Mouse (Mus musculus) cerebellum, adult 9-11 months (tissue): ENCODE data around the gene Lgals4.

ENCODE experiments used
- DNase-seq: peaks from one replicate; pipeline ENCODE4 v3.0.0; 2022

Lgals4 gene

DNA sequence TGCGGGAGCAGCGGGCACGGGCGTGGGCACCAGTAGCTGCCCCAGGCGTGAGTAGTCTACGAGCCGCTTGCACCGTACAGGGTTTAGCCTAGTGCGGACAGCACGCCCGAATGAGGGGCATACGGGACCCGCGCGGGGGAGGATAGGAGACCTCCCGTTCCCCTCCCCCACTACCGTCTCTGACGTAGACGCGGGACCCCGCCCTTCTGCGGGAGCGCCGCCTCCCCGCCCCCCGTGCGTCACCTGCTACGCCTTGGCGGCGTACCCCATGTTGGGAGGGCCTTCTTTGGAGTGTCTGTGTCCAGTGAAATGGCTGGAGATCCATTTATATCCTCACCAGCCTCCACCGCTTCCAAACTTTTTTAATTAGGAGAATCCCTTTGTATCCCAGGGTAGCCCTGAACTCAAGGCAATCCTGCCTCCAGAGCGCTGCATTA, 24.7 kb upstream of the Lgals4 start:
- peak; percentile 96 for DNase-seq

DNA sequence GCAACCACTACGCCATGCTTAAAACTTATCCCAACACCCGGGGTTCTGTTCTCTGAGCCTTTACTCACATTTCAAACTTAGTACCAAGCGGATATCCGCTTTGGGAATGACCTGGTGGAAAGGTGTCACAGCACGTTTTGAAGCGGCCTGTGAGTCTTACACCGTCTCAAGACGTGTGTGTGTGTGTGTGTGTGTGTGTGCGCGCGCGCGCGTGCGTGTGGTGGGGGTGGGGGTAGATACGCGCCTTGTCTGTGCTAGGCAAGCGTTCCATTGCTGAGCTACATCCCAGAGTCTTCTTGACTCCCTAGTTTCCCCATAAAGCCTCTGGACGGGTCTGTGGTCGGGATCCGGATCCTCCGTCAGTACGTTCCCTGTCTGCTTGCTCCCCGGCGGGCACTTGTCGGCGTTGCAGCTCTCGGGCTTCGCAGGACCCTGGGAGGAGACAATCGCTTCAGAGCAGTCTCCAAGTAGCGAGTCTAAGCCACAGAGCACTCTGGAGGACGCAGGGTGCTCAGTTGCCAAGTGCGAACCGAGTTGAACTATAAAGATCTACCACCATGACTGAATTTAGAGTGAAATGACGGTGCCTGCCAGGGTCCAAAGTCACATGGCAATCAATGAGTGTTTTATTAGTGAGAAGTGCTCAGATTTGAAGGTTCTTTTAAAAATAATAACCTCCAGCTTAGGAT, 24.1 kb upstream of the Lgals4 start:
- DNase-seq = peak; percentile 82

DNA sequence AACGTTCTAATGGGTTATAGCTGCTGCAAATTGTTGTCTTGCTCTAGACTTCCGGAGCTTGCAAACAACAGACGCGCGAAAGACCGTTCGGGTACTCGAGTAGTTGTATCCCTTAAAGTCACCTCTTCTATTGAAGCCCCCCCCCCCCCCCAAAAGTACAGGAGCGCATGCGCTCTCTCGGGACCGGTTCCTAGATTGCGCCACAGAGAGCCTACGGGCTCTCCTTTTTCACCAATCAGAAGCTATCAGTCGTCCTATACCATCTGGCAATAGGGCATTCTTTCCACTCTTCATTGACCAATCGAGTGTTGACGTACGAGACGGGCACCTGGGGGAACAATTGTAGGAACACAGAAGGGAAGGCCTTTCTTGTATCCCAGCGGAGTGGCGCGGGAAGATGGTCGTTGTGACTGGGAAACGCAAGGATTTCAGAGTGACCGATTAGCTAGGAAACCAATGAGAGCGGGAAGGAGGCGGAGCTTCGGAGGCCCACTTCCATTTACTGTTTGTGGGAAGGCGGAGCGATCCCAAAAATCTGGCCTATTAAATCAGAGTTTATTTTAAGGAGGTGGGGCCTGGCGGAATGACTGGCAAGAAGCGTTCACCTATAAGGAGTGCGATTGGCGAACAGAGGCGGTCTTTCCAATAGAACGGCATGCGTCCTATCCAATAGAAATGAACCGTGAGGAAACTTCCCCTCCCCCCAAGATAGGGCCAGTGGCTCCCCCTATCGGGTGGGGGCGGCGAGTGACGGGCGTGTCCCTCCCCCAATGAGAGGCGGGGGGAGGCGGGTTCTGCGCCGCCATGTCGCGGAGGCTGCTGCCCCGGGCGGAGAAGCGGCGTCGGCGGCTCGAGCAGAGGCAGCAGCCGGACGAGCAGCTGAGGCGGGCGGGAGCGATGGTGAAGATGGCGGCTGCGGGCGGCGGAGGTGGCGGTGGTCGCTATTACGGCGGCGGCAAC, 23.3 kb upstream of the Lgals4 start:
- peak; percentile 100 for DNase-seq

DNA sequence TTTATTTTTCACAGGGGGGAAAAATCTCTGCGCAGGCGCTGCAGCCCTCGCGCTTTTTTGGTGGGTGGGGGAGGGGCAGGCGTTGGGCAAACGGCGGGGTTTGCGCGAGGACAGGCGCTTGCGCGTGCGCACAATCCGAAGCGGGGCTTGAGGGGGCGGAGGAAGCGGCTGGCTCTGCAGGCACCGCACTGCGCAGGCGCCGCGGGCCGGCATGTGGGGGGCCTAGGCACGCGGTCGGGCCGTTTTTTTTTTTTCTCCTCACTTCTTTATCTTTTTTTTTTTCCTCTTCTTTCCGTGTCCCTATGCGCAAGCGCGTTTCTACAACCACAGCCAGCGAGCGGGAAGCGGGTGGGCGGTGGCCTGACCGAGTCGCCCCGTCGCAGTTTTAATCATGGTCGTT, 22.4 kb upstream of the Lgals4 start:
- DNase-seq = peak; percentile 94

DNA sequence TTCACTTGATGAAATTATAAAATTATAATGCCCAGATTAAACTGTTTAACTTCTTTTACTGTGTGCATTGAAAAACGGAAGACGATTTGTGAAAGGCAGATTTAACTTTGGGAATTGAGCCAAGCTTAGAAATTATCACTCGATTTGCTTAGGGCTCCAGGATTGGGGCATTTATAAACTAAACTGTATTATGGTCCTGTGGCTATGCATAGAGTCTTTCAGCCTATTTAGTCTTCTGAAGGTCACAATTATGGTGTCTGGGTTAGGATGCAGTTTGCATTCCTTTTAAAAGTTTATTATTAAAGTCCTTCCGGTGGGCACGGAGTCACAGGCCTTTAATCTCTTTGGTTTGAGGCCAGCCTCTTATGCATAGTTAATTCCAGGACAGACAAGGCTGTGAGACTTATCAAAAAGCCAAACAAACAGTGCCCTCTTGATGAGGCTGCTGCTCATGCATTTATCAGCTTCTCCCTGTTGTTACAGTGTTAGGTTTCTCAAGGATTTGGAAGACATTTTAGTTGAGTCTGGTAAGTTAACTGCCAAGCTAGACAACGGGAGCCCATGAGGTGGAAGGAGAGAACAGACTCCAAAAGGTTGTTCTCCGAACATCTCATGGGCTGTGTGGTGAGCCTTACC, 21.9 kb upstream of the Lgals4 start:
- DNase-seq = peak; percentile 52

DNA sequence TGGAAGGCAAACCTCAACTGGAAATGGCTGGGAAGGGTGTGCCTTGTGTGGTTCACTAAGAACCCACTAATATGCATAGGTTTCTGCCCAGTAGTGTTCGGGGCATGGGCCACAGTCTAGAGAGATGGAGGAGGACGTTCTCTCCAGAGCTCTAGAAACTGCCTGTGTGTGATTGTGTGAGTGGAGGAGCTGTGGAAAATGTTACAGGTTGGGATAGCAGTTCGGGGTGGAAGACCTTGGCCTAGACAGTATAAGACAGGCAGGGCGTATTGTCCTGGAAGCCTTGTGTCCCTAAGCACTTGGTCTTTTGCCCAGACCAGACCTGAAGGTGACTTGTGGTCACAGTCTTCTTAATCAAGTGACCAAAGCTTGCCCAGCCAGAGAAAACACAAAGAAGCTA, 21.2 kb upstream of the Lgals4 start:
- peak; percentile 47 for DNase-seq

DNA sequence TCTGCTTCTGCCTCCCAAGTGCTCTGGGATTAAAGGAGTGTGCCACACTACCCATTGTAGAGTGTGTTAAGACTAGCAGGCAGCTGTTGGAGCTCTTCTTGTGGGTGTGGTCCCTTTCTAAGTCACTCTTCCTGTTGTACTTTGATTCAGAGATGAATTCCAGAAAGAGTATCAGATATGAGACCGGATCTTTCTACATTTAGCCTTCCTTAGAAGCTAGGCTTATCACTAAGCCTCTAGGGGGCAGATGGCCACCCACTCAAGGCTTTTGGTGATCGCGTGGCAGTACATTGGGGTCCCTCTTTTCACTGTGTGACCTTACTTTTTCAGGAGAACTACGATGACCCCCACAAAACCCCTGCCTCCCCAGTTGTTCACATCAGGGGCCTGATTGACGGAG, 20.7 kb upstream of the Lgals4 start:
- DNase-seq = peak; percentile 45

DNA sequence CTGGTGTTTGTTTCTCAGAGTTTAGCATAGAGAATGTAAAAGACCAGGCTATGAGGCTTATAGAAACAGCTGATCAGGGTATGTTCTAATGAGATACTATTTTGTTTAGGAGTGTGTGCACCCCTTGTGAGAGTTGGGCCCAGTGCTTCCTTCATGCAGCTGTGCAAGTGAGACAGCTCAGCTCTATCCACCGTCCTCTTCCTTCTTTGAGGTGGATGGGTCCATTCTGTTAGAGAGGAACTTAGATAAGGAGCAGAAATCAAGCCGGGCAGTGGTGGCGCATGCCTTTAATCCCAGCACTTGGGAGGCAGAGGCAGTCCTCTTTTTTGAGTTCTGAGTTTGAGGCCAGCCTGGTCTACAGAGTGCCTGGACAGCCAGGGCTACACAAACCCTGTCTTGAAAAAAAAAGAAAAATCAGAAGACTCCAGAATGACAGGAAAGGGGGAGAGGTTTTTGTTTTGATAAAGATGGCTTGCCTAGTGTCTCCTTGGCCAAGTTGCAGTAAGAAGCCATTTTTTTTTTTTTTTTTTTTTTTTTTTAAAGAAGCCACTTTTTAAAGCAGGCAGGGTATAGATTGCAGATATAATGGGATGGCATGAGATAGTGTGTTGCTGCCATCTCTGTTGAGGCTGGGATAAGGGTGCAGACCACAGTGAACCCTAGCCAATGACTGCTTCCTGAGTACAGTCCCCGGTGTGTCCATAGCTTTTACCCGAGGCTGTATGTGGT, 19.2 kb upstream of the Lgals4 start:
- no peak for DNase-seq

DNA sequence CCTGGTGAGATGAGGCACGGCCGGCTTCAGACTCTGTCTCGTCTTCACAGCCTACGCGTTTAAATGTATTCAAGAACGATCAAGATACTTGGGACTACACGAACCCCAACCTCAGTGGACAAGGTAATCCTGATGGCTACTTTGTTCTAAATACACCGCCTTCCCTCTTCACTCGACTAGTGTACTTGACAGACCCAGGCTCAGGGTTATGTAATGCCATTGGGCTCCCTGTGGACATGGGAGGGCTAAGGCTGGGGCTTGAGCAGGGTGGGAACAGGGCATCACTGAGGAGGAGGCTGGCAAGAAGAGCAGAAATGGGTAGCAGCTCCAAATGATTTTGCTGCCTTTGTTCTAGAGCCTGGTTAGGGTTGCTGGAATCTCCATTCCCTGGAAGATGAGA, 18.4 kb upstream of the Lgals4 start:
- DNase-seq = no peak

DNA sequence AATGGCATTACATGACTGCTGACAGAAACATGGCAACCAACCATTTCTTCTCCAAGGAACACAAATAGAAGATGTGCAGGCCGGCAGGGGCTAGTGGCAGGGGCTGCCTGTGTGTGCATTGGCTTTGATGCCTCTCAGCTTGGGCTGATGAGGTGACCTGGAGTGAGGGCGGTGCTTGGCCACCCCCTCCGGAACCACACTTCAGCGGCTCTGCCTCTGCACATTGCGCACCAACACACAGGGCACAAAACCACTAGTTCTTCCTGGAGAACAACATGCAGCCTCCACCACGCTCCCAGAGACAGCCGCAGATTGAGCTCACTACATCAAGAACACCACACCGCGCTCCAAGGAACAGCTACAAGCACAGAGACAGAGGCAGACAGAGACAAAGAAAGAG, 17.5 kb upstream of the Lgals4 start:
- DNase-seq = no peak

DNA sequence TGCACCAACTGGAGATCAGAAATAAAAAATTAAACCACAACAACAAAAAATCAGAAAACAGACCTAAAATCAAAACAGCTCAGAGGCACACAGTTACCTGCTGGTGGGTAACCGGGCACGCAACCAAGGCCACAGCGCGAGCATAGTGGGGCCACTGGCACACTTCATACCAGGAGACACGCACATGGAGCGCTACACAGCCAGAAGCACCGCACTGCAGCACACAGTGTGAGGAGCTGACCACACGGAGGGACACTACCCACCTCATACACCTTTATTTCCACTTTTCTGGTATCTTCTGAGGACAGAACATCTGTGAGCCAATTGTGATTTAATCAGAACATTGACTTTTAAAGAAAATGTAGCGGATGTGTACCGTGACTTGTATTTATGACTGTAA, 16.7 kb upstream of the Lgals4 start:
- no peak for DNase-seq

DNA sequence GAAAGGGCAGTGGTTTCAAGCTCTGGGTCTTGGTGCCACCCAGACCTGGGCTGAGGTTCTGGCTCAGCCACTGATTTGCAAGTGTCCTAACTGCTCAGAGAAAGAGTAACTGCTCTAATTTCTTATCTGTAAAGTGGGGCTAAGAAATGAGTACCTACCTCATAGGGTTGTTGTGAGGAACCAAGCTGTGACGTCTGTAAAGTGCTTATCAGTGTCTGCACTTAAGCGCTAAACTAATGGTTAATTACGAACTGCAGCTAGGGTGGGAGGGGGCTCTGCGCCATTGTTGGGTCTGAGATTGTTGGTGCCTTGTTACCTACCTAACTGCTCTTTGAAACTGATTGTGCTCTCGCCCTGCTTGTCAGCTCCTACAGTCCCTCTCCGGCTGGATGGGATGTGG, 16.1 kb upstream of the Lgals4 start:
- DNase-seq = no peak

DNA sequence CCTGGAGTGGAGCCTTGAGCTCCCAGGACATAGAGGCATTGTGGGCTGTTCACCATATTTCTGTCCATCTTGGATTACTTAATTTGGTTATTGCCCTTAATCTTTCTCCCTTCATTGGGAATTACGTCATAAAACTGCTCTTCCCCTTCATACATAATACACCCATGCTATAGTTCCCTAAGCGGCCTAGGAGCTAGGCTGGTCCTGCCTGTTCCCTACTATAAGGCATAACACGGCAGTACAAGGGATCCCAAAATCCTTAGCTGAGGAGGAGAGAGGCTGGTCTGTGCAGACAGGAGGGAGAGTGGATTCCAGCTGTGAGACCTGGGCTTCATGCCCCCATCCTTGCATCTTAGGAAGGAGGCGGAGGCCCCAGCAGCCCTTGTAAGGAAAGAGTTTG, 15.7 kb upstream of the Lgals4 start:
- no peak for DNase-seq

DNA sequence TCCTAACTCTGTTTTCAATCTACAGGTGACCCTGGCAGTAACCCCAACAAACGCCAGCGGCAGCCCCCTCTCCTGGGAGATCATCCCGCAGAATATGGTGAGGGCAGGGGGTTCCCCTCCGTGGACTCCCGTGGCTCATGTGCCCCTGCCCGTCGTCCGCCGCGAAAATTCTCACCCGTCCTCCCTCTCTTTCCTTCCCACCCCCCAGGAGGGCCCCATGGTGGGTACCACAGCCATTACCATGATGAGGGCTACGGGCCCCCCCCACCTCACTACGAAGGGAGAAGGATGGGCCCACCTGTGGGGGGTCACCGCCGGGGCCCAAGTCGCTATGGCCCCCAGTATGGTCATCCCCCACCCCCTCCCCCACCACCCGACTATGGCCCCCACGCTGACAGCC, 15.2 kb upstream of the Lgals4 start:
- DNase-seq = peak; percentile 57

DNA sequence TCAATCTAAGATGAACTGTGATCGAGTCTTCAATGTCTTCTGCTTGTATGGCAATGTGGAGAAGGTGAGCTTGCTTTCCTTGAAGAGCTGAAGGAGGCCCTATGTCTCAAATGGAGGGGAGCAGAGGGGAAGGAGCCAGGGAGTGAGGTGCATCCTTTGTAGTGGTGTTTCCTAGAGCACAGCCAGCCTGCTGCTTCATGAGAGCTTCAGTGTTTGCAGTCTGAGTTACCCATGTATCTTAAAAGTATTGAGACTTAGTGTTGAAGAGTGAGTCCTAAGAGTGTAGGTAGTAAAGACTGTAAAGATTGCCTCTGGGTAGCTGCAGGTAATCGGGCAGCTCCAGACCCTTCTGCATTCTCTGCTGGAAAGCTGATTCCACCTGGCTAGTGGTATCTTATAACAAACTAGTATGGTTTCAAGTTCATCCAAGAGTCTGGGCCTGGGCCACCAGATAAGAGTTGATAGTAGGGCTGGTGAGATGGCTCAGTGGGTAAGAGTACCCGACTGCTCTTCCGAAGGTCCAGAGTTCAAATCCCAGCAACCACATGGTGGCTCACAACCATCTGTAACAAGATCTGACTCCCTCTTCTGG, 14.7 kb upstream of the Lgals4 start:
- no peak for DNase-seq

DNA sequence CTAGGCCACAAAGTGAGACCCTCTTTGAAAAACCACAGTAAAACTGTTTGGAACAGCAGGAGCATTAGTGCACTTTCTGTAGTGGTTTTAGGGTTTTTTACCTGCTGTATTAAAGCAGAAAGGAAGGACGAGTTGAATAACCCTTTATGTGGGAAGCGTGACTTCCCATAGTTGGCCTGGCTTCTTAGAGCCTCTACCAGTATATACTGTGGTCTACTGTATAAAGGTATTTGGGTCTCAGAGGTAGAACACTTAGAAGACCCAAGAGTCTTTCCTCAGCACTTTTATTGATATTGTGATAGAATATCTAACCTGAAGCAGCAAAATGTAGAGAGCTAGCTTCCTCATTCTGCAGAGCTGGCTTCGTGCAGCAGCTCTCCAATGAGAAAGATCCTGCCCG, 14.1 kb upstream of the Lgals4 start:
- no peak for DNase-seq

DNA sequence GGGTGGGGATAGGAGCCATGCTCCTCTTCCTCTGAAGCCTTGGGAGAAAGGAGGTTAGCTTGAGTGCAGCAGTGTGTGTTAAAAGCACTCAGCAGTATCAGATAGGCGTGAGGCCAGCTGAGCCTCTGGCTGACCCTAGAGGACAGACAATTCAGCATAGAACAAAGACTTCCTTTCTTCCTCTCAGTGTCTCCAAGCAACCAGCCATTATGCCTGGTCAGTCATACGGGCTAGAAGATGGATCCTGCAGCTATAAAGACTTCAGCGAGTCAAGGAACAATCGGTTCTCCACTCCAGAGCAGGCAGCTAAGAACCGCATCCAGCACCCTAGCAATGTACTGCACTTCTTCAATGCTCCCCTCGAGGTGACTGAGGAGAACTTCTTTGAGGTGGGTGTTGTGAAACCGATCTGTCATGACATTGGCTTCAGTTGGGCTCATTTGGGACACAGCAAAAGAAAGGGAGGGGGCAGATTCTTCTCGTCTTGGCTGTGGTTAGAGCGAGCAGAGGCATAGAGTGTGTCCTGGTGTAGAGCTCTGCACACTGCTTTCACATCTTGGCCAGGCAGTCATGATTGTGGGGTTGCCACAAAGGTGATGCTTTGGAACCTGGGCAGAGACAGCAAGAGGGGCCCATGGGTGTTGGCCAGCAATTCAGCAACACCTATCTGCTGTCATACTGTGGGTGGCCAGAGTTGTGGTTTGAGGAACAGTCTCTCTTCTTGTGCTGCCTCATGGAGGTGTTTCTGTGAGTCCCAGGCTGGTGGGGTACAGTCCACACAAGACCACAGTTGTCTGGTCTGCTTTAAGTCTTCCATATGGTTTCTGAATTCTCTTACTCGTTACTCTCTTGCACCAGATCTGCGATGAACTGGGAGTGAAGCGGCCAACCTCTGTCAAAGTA, 13.0 kb upstream of the Lgals4 start:
- DNase-seq = peak; percentile 27

DNA sequence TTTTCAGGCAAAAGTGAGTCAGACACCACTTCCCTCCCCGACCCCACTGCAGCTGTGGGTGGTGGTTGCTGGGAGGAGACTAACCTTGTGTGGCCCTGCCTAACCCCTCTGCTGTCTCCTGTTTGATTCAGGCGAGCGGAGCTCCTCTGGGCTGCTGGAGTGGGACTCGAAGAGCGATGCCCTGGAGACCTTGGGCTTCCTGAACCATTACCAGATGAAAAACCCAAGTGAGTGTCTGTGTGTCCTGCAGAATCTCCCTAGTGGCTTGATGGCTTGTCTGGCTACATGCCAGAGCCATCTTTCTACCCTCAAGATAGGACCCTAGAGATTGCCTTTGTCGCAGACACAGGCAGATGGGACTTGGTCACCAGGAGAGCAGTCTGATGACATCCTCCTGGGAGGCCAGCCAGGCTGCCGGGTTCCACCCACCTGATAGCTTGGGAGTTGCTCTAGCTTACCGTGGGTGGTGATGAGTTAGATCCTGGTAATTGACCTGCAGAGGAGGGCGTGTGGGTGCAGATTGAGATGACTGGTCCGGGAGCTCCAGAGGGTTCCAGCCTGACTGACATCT, 12.3 kb upstream of the Lgals4 start:
- peak; percentile 80 for DNase-seq

DNA sequence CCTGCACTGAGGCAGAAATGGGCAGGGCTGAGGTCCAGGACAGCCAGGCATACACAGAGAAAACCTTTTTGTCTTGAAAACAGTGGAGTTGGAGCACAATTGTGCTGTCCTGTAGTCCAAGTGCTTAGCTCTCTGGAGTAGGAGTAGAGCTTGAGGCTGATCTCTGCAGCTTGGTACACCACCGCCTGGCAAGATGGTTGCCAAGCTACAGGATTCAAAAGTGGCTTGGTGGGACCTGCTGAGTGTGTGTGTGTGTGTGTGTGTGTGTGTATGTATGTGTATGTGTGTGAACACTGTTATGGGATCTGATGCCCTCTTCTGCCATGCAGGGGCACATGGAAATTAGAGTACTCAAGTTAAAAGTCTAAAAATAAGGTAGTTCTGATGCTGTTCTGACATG, 11.1 kb upstream of the Lgals4 start:
- DNase-seq = peak; percentile 18

DNA sequence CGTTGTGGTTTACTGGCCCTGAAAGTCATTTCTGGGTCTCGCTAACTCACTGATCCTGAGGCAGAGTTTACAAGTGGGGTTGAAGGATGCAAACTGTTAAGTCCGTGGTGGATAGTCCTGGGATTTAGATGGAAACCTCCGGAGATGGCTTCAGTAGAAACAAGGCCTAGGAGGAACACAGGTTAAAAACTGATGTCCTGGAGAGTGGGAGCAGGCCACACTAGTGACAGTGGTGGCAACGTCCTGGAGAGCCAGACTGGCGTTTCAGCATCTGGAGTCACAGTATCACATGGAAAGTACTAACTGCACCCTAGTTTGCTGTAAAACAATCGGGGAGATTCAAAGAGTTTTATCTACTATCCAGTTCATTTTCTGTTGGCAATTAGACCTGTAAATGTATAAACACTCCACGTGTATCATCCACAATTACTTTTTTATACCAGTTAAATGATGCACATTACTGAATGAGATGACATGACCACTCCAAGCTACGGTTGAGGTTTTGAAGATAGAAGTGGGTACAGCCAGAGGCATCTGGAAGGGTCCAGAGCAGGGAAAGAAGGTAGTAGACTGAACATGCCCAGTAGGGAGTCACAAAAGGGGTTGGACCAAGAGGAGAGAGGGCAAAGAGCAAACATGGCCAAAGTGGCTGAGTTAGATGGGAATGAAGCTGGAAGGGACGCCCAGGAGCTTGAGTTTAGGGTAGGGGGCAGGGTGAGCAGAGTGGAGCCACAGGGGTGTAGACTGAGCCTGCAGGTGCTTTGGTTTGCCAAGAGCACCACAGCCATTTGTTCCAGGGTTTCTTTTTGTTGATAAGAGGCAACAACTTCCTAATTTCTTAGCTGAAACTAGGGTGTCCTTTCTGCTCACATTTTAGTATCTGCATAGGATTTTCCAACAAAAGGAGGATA, 10.4 kb upstream of the Lgals4 start:
- DNase-seq = peak; percentile 32
